Mouse (Mus musculus) ES-E14 (cell line): ENCODE measurements around the gene Foxc1.

Experiments
- CHD2 ChIP-seq: IDR thresholded peaks from 2 replicates; pipeline ENCODE4 v1.6.1; 2014; ENCODE audit warnings: mild to moderate bottlenecking, low read depth, low read length, inconsistent platforms
- HCFC1 ChIP-seq: IDR thresholded peaks from 2 replicates; pipeline ENCODE4 v1.6.1; 2012; ENCODE audit warnings: low read length, inconsistent platforms, borderline replicate concordance; ENCODE audit not compliant: insufficient read depth
- MAFK ChIP-seq: IDR thresholded peaks from 2 replicates; pipeline ENCODE4 v1.6.1; 2014; ENCODE audit warnings: mild to moderate bottlenecking, low read depth, low read length, inconsistent platforms; ENCODE audit not compliant: insufficient read depth
- ZC3H11A ChIP-seq: IDR thresholded peaks from 2 replicates; pipeline ENCODE4 v1.6.1; 2012; ENCODE audit warnings: low read depth, mild to moderate bottlenecking, inconsistent platforms, low read length, borderline replicate concordance
- ZNF384 ChIP-seq: IDR thresholded peaks from 2 replicates; pipeline ENCODE4 v1.6.1; 2012; ENCODE audit warnings: low read depth, low read length, inconsistent platforms

DNA sequence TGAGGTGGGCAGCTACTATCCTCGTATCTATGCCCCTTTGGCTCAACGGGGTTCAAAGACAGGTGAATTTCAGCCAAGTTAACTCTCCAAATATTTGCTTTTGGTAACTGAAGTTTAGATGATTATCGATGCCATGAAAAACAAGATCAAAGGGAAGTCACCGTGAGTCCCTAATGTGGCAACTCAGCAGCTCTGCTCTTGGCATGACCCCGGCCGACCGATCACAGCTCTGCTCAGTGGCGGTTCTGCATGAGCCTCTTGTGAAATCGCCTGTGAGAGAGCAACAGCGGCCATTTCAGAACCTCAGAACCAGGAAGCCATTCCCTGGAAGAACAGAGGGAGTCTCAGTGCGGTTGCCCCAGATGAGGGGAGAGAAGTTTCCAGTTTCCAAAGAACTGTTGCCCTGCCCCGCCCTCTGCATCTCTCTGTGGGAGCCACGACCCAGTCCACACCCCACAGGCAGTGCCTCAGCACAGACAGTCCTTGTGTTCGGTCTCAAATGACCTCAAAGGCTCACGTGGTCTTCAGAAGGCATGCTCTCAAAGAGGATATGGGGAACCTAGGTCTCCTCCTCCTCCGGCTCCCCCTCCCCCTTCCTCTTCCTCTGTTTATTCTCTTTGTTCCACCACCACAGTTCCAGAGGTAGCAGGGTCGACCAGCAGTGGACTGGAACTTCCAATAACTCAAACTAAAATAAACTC lies 27.0 kb upstream of the Foxc1 start:
- TF ChIP-seq MAFK = no peak
- no peak for TF ChIP-seq ZNF384
- TF ChIP-seq ZC3H11A = no peak
- no peak for TF ChIP-seq HCFC1
- no peak for TF ChIP-seq CHD2
